Mouse (Mus musculus) cerebellum, adult 2 months (tissue): ENCODE measurements around the gene Leng8.

Experiments
- CTCF ChIP-seq: fragments of 200-500 bp; IDR thresholded peaks from 2 replicates; pipeline ENCODE4 v1.5.1; 2011; ENCODE audit warnings: low read depth, mild to moderate bottlenecking, control low read depth, low read length, moderate library complexity, borderline replicate concordance; ENCODE audit not compliant: insufficient read depth
- POLR2A ChIP-seq: fragments of 200-500 bp; IDR thresholded peaks from 2 replicates; pipeline ENCODE4 v1.6.1; 2011; ENCODE audit warnings: low read length, control low read depth, borderline replicate concordance; ENCODE audit not compliant: insufficient read depth

DNA sequence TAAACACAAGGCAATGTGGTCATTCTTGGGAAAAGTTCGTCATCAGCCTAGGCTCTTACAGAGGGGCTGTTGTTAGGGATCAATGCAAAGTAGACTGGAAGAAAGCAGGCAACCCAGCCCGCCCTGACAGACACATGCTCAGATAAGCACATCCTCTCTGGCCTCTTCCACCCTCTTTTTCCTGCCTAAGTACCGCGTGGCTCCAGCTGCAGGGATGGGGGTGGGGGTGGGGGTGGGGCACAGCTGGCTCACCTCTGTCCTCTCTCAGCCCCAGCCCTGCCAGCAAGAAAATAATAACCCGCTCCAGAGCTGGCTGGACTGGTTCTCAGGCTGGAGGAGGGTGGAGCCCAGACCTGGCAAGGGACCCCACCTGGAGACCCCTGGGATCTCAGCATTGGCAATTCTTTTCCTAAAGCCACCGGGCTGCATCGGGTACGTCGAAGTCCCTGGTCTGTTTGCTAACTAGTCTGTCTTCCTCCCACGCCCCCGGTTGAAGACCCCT, 26.8 kb downstream of the Leng8 start:
- no peak for TF ChIP-seq CTCF
- TF ChIP-seq POLR2A = no peak
